Mouse (Mus musculus) myocyte (in vitro differentiated cells): ENCODE results near the gene Creb3l1. TPM values are rescaled to one million over a fixed set of nuclear protein-coding genes. Genes with fewer than 3 reads are reported as not detected.
A peak's percentile ranks its signal among the peaks of the same experiment; 100 is the strongest.

Experiments
- H3K27me3 ChIP-seq: one replicate; pipeline ENCODE4 v1.6.1; 2011; ENCODE audit not compliant: control insufficient read depth, insufficient read depth, insufficient read length
- H3K36me3 ChIP-seq: one replicate; pipeline ENCODE4 v1.6.1; 2011; ENCODE audit not compliant: control insufficient read depth, insufficient read depth
- H3K4me2 ChIP-seq: one replicate; pipeline ENCODE4 v1.6.1; 2011; ENCODE audit warnings: low read depth, control low read depth
- H3K4me3 ChIP-seq: one replicate; pipeline ENCODE4 v1.5.1; 2011; ENCODE audit warnings: mild to moderate bottlenecking, control low read depth, moderate library complexity
- H3K79me2 ChIP-seq: one replicate; pipeline ENCODE4 v1.6.1; 2011; ENCODE audit not compliant: control insufficient read depth, insufficient read depth
- H3ac ChIP-seq: one replicate; pipeline ENCODE4 v1.6.1; 2011; ENCODE audit not compliant: control insufficient read depth, insufficient read length
- CEBPB ChIP-seq: IDR thresholded peaks from 2 replicates; pipeline ENCODE4 v1.6.1; 2011; ENCODE audit warnings: mild to moderate bottlenecking, moderate library complexity; ENCODE audit not compliant: poor library complexity, insufficient read depth, severe bottlenecking
- E2F4 ChIP-seq: IDR thresholded peaks from one replicate; pipeline ENCODE4 v1.6.1; 2011; ENCODE audit warnings: mild to moderate bottlenecking, control low read depth, moderate library complexity; ENCODE audit not compliant: insufficient read depth
- MAX ChIP-seq: IDR thresholded peaks from one replicate; pipeline ENCODE4 v1.6.1; 2011; ENCODE audit warnings: low read depth, mild to moderate bottlenecking, control low read depth
- MYOD1 ChIP-seq, 3 experiments: IDR thresholded peaks; one replicate each; pipeline ENCODE4 v1.6.1; 2011; ENCODE audit warnings: control low read depth in 2 of 3, low read depth in 2 of 3, mild to moderate bottlenecking in 2 of 3, moderate library complexity in 1 of 3; ENCODE audit not compliant: insufficient read length in 2 of 3, control insufficient read depth in 1 of 3
- MYOG ChIP-seq, 3 experiments: IDR thresholded peaks; one replicate each; pipeline ENCODE4 v1.6.1; 2011; ENCODE audit warnings: control low read depth in 2 of 3, low read depth in 2 of 3, mild to moderate bottlenecking in 2 of 3; ENCODE audit not compliant: insufficient read length in 2 of 3, control insufficient read depth in 1 of 3, insufficient read depth in 1 of 3
- POLR2A ChIP-seq: IDR thresholded peaks from one replicate; pipeline ENCODE4 v1.6.1; 2011; ENCODE audit warnings: low read depth, mild to moderate bottlenecking, control low read depth, moderate library complexity; ENCODE audit not compliant: insufficient read length
- POLR2AphosphoS2 ChIP-seq: IDR thresholded peaks from one replicate; pipeline ENCODE4 v1.6.1; 2011; ENCODE audit warnings: low read depth, control low read depth; ENCODE audit not compliant: insufficient read length
- REST ChIP-seq: IDR thresholded peaks from one replicate; pipeline ENCODE4 v1.6.1; 2011; ENCODE audit warnings: mild to moderate bottlenecking, control low read depth, moderate library complexity; ENCODE audit not compliant: insufficient read depth, insufficient read length
- SRF ChIP-seq: IDR thresholded peaks from one replicate; pipeline ENCODE4 v1.6.1; 2011; ENCODE audit warnings: low read depth; ENCODE audit not compliant: control insufficient read depth, insufficient read length
- TCF12 ChIP-seq: IDR thresholded peaks from one replicate; pipeline ENCODE4 v1.6.1; 2011; ENCODE audit warnings: mild to moderate bottlenecking, control low read depth; ENCODE audit not compliant: poor library complexity, insufficient read depth, severe bottlenecking
- TCF3 ChIP-seq: IDR thresholded peaks from one replicate; pipeline ENCODE4 v1.6.1; 2011; ENCODE audit warnings: low read depth, control low read depth; ENCODE audit not compliant: insufficient read length
- USF1 ChIP-seq: IDR thresholded peaks from one replicate; pipeline ENCODE4 v1.6.1; 2011; ENCODE audit warnings: low read depth, mild to moderate bottlenecking, control low read depth, moderate library complexity
- polyA plus RNA-seq: library from polyadenylated mRNA; unstranded; fragments of >200 nt; fragmentation: generic; extraction: Trizol; gene quantifications from one replicate; pipeline ENCODE4 v1.2.1, GENCODE M21; 2012; ENCODE audit warnings: missing spikeins

The Creb3l1 gene
- polyA plus RNA-seq, 1 experiment = 97.3 TPM

DNA sequence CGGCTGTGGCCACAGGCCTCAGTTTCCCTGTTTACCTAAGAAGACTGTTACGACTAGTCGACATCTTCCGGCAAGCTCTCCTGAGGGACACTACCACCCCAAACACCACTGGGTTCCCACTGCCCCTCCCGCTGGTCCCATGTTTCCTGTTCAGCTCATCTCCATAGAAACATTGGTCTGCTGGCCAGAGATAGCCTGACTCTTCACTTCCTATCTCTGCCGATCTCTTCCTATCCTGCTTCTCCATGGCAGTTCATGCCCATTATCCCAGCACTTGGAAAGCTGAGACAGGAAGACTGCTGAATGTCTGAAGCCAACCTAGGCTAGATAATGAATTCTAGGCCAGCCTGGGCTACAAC, 76.2 kb downstream of the Creb3l1 start:
- no peak for TF ChIP-seq TCF12
- TF ChIP-seq E2F4 = no peak
- no peak for TF ChIP-seq REST
- TF ChIP-seq POLR2A = no peak
- no peak for TF ChIP-seq MAX
- TF ChIP-seq SRF = no peak
- no peak for TF ChIP-seq TCF3
- TF ChIP-seq POLR2AphosphoS2 = no peak
- TF ChIP-seq MYOG (IDR thresholded peaks at IDR 0.05; ENCODE audit: control insufficient read depth in 1 of 3, insufficient read depth in 1 of 3, insufficient read length in 2 of 3, low read depth in 2 of 3) = no peak
- TF ChIP-seq USF1 = no peak
- TF ChIP-seq CEBPB = no peak
- no peak for TF ChIP-seq MYOD1 (IDR thresholded peaks at IDR 0.05; ENCODE audit: control insufficient read depth in 1 of 3, insufficient read length in 2 of 3, low read depth in 2 of 3)
- H3K36me3 ChIP-seq = peaks cover 4% of the 10 kb centered on the region
- no peak overlapping the region for H3ac ChIP-seq
- H3K4me3 ChIP-seq = peak overlapping the region; percentile 19
- H3K4me2 ChIP-seq = peak overlapping the region; percentile 73
- peaks cover 27% of the 10 kb centered on the region for H3K79me2 ChIP-seq
- no peaks in the 10 kb centered on the region for H3K27me3 ChIP-seq

DNA sequence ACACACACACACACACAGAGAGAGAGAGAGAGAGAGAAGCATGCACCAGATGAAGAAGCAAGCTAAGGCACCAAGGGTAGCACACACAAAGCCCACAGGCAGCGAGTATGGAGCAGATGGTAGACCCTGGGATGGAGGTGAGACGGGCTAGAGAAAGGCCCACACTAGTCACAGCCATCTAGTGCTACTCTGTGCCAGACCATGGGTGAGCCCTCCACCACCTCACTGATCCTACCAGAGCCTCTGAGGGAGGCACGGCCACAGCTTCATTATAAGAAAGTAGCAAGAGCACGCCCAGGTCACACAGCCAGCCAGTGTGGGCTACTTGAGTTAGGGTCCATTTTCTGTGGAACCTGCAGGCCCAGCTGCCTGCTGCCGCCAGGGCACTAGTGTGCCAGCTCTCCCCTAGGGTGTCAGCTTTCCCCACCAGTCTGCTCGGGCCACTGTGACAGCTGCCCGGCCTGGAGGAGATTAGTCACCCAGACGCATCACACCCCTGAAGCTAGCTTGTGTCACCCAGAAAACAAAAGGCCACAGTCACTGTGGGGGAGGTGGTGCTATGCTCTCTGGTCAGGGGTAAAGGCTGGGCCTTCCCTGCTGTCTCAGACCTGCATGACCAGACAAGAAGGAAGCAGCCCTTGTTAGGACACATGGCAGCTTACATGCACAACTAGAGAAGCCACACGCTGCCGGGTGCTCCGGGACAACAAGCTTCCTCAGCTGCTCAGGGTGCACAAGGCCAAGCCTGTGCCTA, 76.7 kb downstream of the Creb3l1 start:
- Histone ChIP-seq H3K36me3 (peaks cover 4% of the 10 kb centered on the region), H3K79me2 (peaks cover 26% of the 10 kb centered on the region), H3K27me3 (no peaks in the 10 kb centered on the region), H3ac (no peak overlapping the region), H3K4me2 (peak overlapping the region; percentile 73), H3K4me3 (peak overlapping the region; percentile 19)
- peak; percentile 69 for TF ChIP-seq POLR2AphosphoS2
- peak; percentile 81 for TF ChIP-seq TCF3
- TF ChIP-seq MAX = no peak
- peak; percentile 95 to 99 (median 98) for TF ChIP-seq MYOG (IDR thresholded peaks at IDR 0.05; ENCODE audit: control insufficient read depth in 1 of 3, insufficient read depth in 1 of 3, insufficient read length in 2 of 3, low read depth in 2 of 3)
- no peak for TF ChIP-seq CEBPB
- TF ChIP-seq E2F4 = no peak
- no peak for TF ChIP-seq REST
- no peak for TF ChIP-seq USF1
- peak; percentile 91 for TF ChIP-seq TCF12
- peak; percentile 79 to 97 (median 97) for TF ChIP-seq MYOD1 (IDR thresholded peaks at IDR 0.05; ENCODE audit: control insufficient read depth in 1 of 3, insufficient read length in 2 of 3, low read depth in 2 of 3)
- TF ChIP-seq SRF = peak; percentile 69
- TF ChIP-seq POLR2A = peak; percentile 63

DNA sequence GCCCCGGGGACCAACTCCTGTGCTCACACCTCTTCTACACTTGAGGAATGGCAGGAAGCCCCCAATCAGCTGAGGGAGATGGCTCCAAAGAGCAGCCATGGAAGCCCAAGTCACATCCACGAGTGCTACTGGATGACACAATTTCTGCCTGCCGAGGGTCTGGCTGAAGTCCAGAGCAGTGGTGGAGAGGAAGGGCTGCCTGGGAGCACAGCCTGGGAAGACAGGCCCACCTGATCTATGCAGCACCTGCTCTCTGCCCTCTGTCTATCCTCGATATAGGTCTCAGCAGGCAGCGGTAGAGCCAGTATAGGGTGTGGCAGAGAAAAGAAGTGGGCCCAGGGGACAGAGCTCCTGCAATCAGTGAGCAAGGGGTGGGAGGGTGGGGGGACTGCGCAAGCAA, 77.5 kb downstream of the Creb3l1 start:
- no peak for TF ChIP-seq REST
- no peak for TF ChIP-seq TCF12
- TF ChIP-seq POLR2AphosphoS2 = no peak
- peak in 2 of 3 experiments; percentile 47 to 82 for TF ChIP-seq MYOD1 (IDR thresholded peaks at IDR 0.05; ENCODE audit: control insufficient read depth in 1 of 3, insufficient read length in 2 of 3, low read depth in 2 of 3)
- peak in 1 of 3 experiments; percentile 77 for TF ChIP-seq MYOG (IDR thresholded peaks at IDR 0.05; ENCODE audit: control insufficient read depth in 1 of 3, insufficient read depth in 1 of 3, insufficient read length in 2 of 3, low read depth in 2 of 3)
- no peak for TF ChIP-seq USF1
- no peak for TF ChIP-seq TCF3
- no peak for TF ChIP-seq SRF
- no peak for TF ChIP-seq CEBPB
- no peak for TF ChIP-seq MAX
- TF ChIP-seq POLR2A = no peak
- no peaks in the 10 kb centered on the region for H3K27me3 ChIP-seq
- peaks cover 4% of the 10 kb centered on the region for H3K36me3 ChIP-seq
- H3K79me2 ChIP-seq = peaks cover 18% of the 10 kb centered on the region
- peak overlapping the region; percentile 19 for H3K4me3 ChIP-seq
- no peak overlapping the region for H3ac ChIP-seq
- peak overlapping the region; percentile 73 for H3K4me2 ChIP-seq

DNA sequence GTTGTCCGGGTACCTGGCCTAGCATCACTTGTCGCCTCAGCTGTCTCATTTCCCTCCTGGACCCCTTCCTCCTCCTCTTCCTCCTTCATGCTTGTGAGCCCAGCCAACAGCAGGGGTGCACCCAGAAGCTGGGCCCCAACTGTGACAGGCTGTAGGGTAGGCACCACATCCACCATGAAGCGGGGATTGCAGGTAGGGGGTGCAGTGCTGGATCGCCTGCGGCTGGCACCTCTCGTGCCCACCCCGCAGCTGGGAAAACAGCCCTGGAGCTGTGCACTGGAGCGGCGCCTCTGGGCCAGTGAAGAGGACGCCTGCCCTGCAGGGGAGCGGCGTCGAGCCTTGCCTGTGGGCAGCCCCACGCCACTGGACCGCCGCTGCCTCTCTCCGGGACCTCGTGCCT, 78.8 kb downstream of the Creb3l1 start, which contains the start of gene Gm9821:
TSS of gene Gm9821 (plus strand) at position 221 of the 400 bp plus-strand sequence.
- no peak within 1 kb of the TSS for H3ac ChIP-seq
- peak within 1 kb of the TSS; percentile 73 for H3K4me2 ChIP-seq
- peaks cover 4% of the 10 kb centered on the region for H3K36me3 ChIP-seq
- no peak within 1 kb of the TSS for H3K4me3 ChIP-seq
- H3K79me2 ChIP-seq = peaks cover 16% of the 10 kb centered on the region
- no peak for TF ChIP-seq POLR2AphosphoS2
- TF ChIP-seq TCF3 = no peak
- TF ChIP-seq MYOD1 (IDR thresholded peaks at IDR 0.05; ENCODE audit: control insufficient read depth in 1 of 3, insufficient read length in 2 of 3, low read depth in 2 of 3) = no peak
- TF ChIP-seq MYOG (IDR thresholded peaks at IDR 0.05; ENCODE audit: control insufficient read depth in 1 of 3, insufficient read depth in 1 of 3, insufficient read length in 2 of 3, low read depth in 2 of 3) = no peak
- TF ChIP-seq POLR2A = no peak
- TF ChIP-seq USF1 = no peak
- H3K27me3 ChIP-seq = no peaks in the 10 kb centered on the region
